Comparison of ENCODE assay signal across 12 mouse cellular contexts in the genomic region with DNA sequence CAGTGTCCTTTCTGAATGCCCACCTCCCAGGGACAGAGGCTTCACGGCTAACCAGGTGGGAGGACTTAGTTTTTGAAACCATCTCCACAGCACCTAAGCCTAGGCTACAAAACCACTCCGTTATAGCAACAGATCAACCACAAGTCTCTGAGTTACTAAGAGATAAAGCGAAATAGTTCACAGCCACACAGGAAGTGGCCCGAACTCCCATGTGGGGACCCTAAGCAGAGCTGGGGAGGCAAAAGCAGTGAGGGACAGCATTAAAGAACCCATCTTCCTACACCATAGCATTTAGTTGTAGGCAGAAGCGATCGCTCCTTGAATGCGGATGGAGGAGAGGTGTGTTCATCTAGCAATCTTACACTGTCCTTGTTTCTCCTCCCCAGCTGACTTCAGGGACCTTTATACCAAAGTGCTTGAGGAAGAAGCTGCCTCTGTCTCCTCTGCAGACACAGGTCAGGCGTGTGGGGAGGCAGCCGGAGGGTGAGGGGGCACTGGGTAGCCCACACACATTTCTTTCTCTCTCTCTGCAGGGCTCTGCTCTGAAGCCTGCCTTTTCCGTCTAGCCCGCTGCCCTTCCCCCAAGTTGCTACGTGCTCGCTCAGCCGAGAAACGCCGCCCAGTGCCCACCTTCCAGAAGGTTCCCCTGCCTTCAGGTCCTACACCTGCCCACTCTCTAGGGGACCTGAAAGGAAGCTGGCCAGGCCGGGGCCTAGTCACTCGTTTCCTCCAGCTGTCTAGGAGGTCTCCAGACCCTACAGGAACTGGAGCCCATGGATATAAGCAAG. TPM values are rescaled to one million over a fixed set of nuclear protein-coding genes. Genes with fewer than 3 reads are reported as not detected.
A peak's percentile ranks its signal among the peaks of the same experiment; 100 is the strongest.
DNase-seq lines count a peak whose midpoint lies in the region; ATAC-seq lines count a peak whose summit lies in the region.
"Had no signal": no experiment of that assay in that cellular context is flagged by ENCODE, and none has a peak within 500 bp of the region (broad histone marks: within the 10 kb centered on the region; RNA-seq: fewer than 3 reads in every experiment).

No protein-coding gene starts in this region.

- no peak overlapping the region for H3K4me2 ChIP-seq in midbrain, embryonic 11.5 days
- no peak overlapping the region for H3K4me2 ChIP-seq in intestine, embryonic 16.5 days (ENCODE audit: low read depth, low read length)
- H3K4me2 ChIP-seq: forebrain, embryonic 15.5 days; midbrain, embryonic 12.5 days; neural tube, embryonic 15.5 days had no signal

- intact Hi-C loops in heart, postnatal 36 days (cut with DNase I) = no loop called here

- peaks cover 23% of the 10 kb centered on the region; the same call in 1 of the 2 replicates for H3K27me3 ChIP-seq in heart, embryonic 10.5 days (ENCODE audit: insufficient read depth, poor library complexity, severe bottlenecking)
- H3K27me3 ChIP-seq in midbrain, embryonic 10.5 days (ENCODE audit: low read depth, poor library complexity, severe bottlenecking) = peaks cover 24% of the 10 kb centered on the region
- H3K27me3 ChIP-seq in midbrain, embryonic 11.5 days (ENCODE audit: control insufficient read depth, insufficient read depth, low read length) = no peaks in the 10 kb centered on the region
- H3K27me3 ChIP-seq in intestine, embryonic 16.5 days (replicated peaks; ENCODE audit: control insufficient read depth, insufficient read depth, low read length) = no peaks in the 10 kb centered on the region
- H3K27me3 ChIP-seq: forebrain, embryonic 15.5 days; neural tube, embryonic 15.5 days had no signal

- H3K36me3 ChIP-seq in heart, embryonic 10.5 days = peaks cover 9% of the 10 kb centered on the region
- H3K36me3 ChIP-seq in midbrain, embryonic 10.5 days = peaks cover 24% of the 10 kb centered on the region
- no peaks in the 10 kb centered on the region for H3K36me3 ChIP-seq in midbrain, embryonic 11.5 days (ENCODE audit: control insufficient read depth, insufficient read depth, low read length)
- H3K36me3 ChIP-seq in intestine, embryonic 16.5 days (ENCODE audit: control insufficient read depth, insufficient read depth, low read length) = 0 out of 2 replicates have a peak, but pooled peaks cover 3% of the 10 kb centered on the region

- ATAC-seq in midbrain, embryonic 11.5 days (ENCODE audit: low FRiP score) = no peak
- ATAC-seq in activated CD4-positive, CD25-positive, alpha-beta regulatory T cell, adult 4 months = peak; percentile 48
- ATAC-seq in intestine, embryonic 16.5 days = no peak
- ATAC-seq: forebrain, embryonic 15.5 days had no signal

- WGBS in heart, embryonic 10.5 days = 70% methylated on average over 18 of the region's 18 CpGs
- 62% methylated on average over 18 of the region's 18 CpGs for WGBS in midbrain, embryonic 10.5 days
- 56% methylated on average over 18 of the region's 18 CpGs for WGBS in midbrain, embryonic 11.5 days
- 76% methylated on average over 18 of the region's 18 CpGs for WGBS in intestine, embryonic 16.5 days

- H3K9me3 ChIP-seq in heart, embryonic 10.5 days = no peaks in the 10 kb centered on the region
- H3K9me3 ChIP-seq in midbrain, embryonic 10.5 days (replicated peaks) = no peaks in the 10 kb centered on the region
- no peaks in the 10 kb centered on the region for H3K9me3 ChIP-seq in midbrain, embryonic 11.5 days (ENCODE audit: control insufficient read depth, low read length)
- no peaks in the 10 kb centered on the region for H3K9me3 ChIP-seq in intestine, embryonic 16.5 days (ENCODE audit: control insufficient read depth, low read length)
- H3K9me3 ChIP-seq: forebrain, embryonic 15.5 days; midbrain, embryonic 12.5 days; neural tube, embryonic 15.5 days had no signal

- H3K4me1 ChIP-seq in heart, embryonic 10.5 days = peaks cover 52% of the 10 kb centered on the region
- H3K4me1 ChIP-seq in midbrain, embryonic 10.5 days = peaks cover 53% of the 10 kb centered on the region
- peaks cover 20% of the 10 kb centered on the region for H3K4me1 ChIP-seq in midbrain, embryonic 11.5 days (ENCODE audit: control insufficient read depth, insufficient read depth, low read length)
- H3K4me1 ChIP-seq in intestine, embryonic 16.5 days (ENCODE audit: control insufficient read depth, insufficient read depth, low read length) = peaks cover 22% of the 10 kb centered on the region

- 0 out of 2 replicates have a peak overlapping the region, but pooled peaks have one; percentile 2 for H3K27ac ChIP-seq in heart, embryonic 10.5 days
- H3K27ac ChIP-seq in midbrain, embryonic 10.5 days (replicated peaks) = 0 out of 2 replicates have a peak overlapping the region, but pooled peaks have one; percentile 7
- H3K27ac ChIP-seq in midbrain, embryonic 11.5 days (ENCODE audit: low read depth, low read length) = no peak overlapping the region
- H3K27ac ChIP-seq in intestine, embryonic 16.5 days (ENCODE audit: low read length) = no peak overlapping the region
- H3K27ac ChIP-seq: forebrain, embryonic 15.5 days; heart, adult 2 months; midbrain, embryonic 12.5 days; neural tube, embryonic 15.5 days had no signal

- no peak overlapping the region for H3K4me3 ChIP-seq in heart, embryonic 10.5 days
- H3K4me3 ChIP-seq in midbrain, embryonic 10.5 days = no peak overlapping the region
- no peak overlapping the region for H3K4me3 ChIP-seq in midbrain, embryonic 11.5 days (ENCODE audit: low read depth, low read length)
- no peak overlapping the region for H3K4me3 ChIP-seq in intestine, embryonic 16.5 days (ENCODE audit: low read length)
- H3K4me3 ChIP-seq: forebrain, embryonic 15.5 days; heart, adult 2 months; midbrain, embryonic 12.5 days; neural tube, embryonic 15.5 days had no signal

- DNase-seq in heart, embryonic 10.5 days (ENCODE audit: low spot score) = no peak
- DNase-seq in heart, postnatal 36 days = no peak
- DNase-seq in midbrain, embryonic 10.5 days (ENCODE audit: low spot score) = no peak
- DNase-seq in midbrain, embryonic 11.5 days (ENCODE audit: low spot score, missing footprints) = no peak
- peak; percentile 52 for DNase-seq in thymus, postnatal 0 days (ENCODE audit: low spot score)
- no peak for DNase-seq in adrenal gland, postnatal 10 days

- no peak overlapping the region for H3K9ac ChIP-seq in midbrain, embryonic 11.5 days (ENCODE audit: low read length)
- no peak overlapping the region for H3K9ac ChIP-seq in intestine, embryonic 16.5 days (ENCODE audit: low read depth, low read length)
- H3K9ac ChIP-seq: forebrain, embryonic 15.5 days; midbrain, embryonic 12.5 days; neural tube, embryonic 15.5 days had no signal

RNA-seq across cellular contexts. Expression of gene Fam189b, which starts 4.9 kb away (rescaled TPM):
- polyA plus RNA-seq in heart, embryonic 10.5 days (2016; fragmentation: Nextera tagmentation; extraction: Ambion mirVana) = 16.4 and 21.0 TPM in 2 replicates
- 1 to 10 TPM; 4.6 to 5.5 TPM for total RNA-seq in heart, postnatal 36 days (2021)
- 31.0 and 35.0 TPM in 2 replicates for polyA plus RNA-seq in midbrain, embryonic 10.5 days (2016; fragmentation: Nextera tagmentation; extraction: Ambion mirVana)
- 16.5 and 20.2 TPM in 2 replicates for polyA plus RNA-seq in midbrain, embryonic 11.5 days (2014; fragmentation: Nextera tagmentation; extraction: Ambion mirVana)
- polyA plus RNA-seq in activated CD4-positive, CD25-positive, alpha-beta regulatory T cell, adult 4 months (2017; shearing (Covaris generic)) = 100 to 1,000 TPM; 158 to 168 TPM
- 71.2 and 80.1 TPM in 2 replicates for polyA plus RNA-seq in thymus, postnatal 0 days (2015; fragmentation: Nextera tagmentation; extraction: Ambion mirVana)
- 16.7 and 20.8 TPM in 2 replicates for polyA plus RNA-seq in intestine, embryonic 16.5 days (2015; fragmentation: Nextera tagmentation; extraction: Ambion mirVana)
- 10 to 100 TPM; 16.2 to 24.8 TPM for total RNA-seq in adrenal gland, postnatal 10 days (2021)

RNA-seq across cellular contexts. Expression of gene Scamp3, which starts 10.6 kb away (rescaled TPM):
- polyA plus RNA-seq in heart, embryonic 10.5 days (2016; fragmentation: Nextera tagmentation; extraction: Ambion mirVana) = 104 and 115 TPM in 2 replicates
- 10 to 100 TPM; 49.8 to 49.9 TPM for total RNA-seq in heart, postnatal 36 days (2021)
- 99.2 and 104 TPM in 2 replicates for polyA plus RNA-seq in midbrain, embryonic 10.5 days (2016; fragmentation: Nextera tagmentation; extraction: Ambion mirVana)
- 74.4 and 77.2 TPM in 2 replicates for polyA plus RNA-seq in midbrain, embryonic 11.5 days (2014; fragmentation: Nextera tagmentation; extraction: Ambion mirVana)
- 100 to 1,000 TPM; 160 to 182 TPM for polyA plus RNA-seq in activated CD4-positive, CD25-positive, alpha-beta regulatory T cell, adult 4 months (2017; shearing (Covaris generic))
- 130 and 131 TPM in 2 replicates for polyA plus RNA-seq in thymus, postnatal 0 days (2015; fragmentation: Nextera tagmentation; extraction: Ambion mirVana)
- polyA plus RNA-seq in intestine, embryonic 16.5 days (2015; fragmentation: Nextera tagmentation; extraction: Ambion mirVana) = 141 and 142 TPM in 2 replicates
- total RNA-seq in adrenal gland, postnatal 10 days (2021) = 10 to 100 TPM; 67.9 to 72.7 TPM

RNA-seq across cellular contexts. Expression of gene Gba, which starts 14.8 kb away (rescaled TPM):
- 44.2 and 44.6 TPM in 2 replicates for polyA plus RNA-seq in heart, embryonic 10.5 days (2016; fragmentation: Nextera tagmentation; extraction: Ambion mirVana)
- 10 to 100 TPM; 21.3 to 21.8 TPM for total RNA-seq in heart, postnatal 36 days (2021)
- 37.1 and 41.5 TPM in 2 replicates for polyA plus RNA-seq in midbrain, embryonic 10.5 days (2016; fragmentation: Nextera tagmentation; extraction: Ambion mirVana)
- 41.4 and 45.9 TPM in 2 replicates for polyA plus RNA-seq in midbrain, embryonic 11.5 days (2014; fragmentation: Nextera tagmentation; extraction: Ambion mirVana)
- 10 to 100 TPM; 72.1 to 75.6 TPM for polyA plus RNA-seq in activated CD4-positive, CD25-positive, alpha-beta regulatory T cell, adult 4 months (2017; shearing (Covaris generic))
- 51.3 and 51.8 TPM in 2 replicates for polyA plus RNA-seq in thymus, postnatal 0 days (2015; fragmentation: Nextera tagmentation; extraction: Ambion mirVana)
- polyA plus RNA-seq in intestine, embryonic 16.5 days (2015; fragmentation: Nextera tagmentation; extraction: Ambion mirVana) = 73.1 and 87.5 TPM in 2 replicates
- total RNA-seq in adrenal gland, postnatal 10 days (2021) = 10 to 100 TPM; 47.8 to 48.1 TPM

RNA-seq across cellular contexts. Expression of gene Clk2, which starts 23.3 kb away (rescaled TPM):
- 18.4 and 32.2 TPM in 2 replicates for polyA plus RNA-seq in heart, embryonic 10.5 days (2016; fragmentation: Nextera tagmentation; extraction: Ambion mirVana)
- total RNA-seq in heart, postnatal 36 days (2021) = 10 to 100 TPM; 15.8 to 19.9 TPM
- 33.8 and 34.0 TPM in 2 replicates for polyA plus RNA-seq in midbrain, embryonic 10.5 days (2016; fragmentation: Nextera tagmentation; extraction: Ambion mirVana)
- polyA plus RNA-seq in midbrain, embryonic 11.5 days (2014; fragmentation: Nextera tagmentation; extraction: Ambion mirVana) = 24.1 and 29.5 TPM in 2 replicates
- polyA plus RNA-seq in activated CD4-positive, CD25-positive, alpha-beta regulatory T cell, adult 4 months (2017; shearing (Covaris generic)) = 10 to 100 TPM; 12.4 to 18.5 TPM
- polyA plus RNA-seq in thymus, postnatal 0 days (2015; fragmentation: Nextera tagmentation; extraction: Ambion mirVana) = 18.1 and 22.3 TPM in 2 replicates
- 17.3 and 18.0 TPM in 2 replicates for polyA plus RNA-seq in intestine, embryonic 16.5 days (2015; fragmentation: Nextera tagmentation; extraction: Ambion mirVana)
- 10 to 100 TPM; 42.0 to 65.6 TPM for total RNA-seq in adrenal gland, postnatal 10 days (2021)

RNA-seq across cellular contexts. Expression of gene Thbs3, which starts 27.1 kb away (rescaled TPM):
- polyA plus RNA-seq in heart, embryonic 10.5 days (2016; fragmentation: Nextera tagmentation; extraction: Ambion mirVana) = 18.1 and 20.0 TPM in 2 replicates
- 1 to 10 TPM; 6.8 to 9.4 TPM for total RNA-seq in heart, postnatal 36 days (2021)
- 82.2 and 108 TPM in 2 replicates for polyA plus RNA-seq in midbrain, embryonic 10.5 days (2016; fragmentation: Nextera tagmentation; extraction: Ambion mirVana)
- 50.7 and 55.8 TPM in 2 replicates for polyA plus RNA-seq in midbrain, embryonic 11.5 days (2014; fragmentation: Nextera tagmentation; extraction: Ambion mirVana)
- polyA plus RNA-seq in activated CD4-positive, CD25-positive, alpha-beta regulatory T cell, adult 4 months (2017; shearing (Covaris generic)) = 1 to 10 TPM in 1 of 2 experiments, under 1 TPM in 1; 0.22 to 2.4 TPM
- polyA plus RNA-seq in thymus, postnatal 0 days (2015; fragmentation: Nextera tagmentation; extraction: Ambion mirVana) = 4.9 and 6.2 TPM in 2 replicates
- 18.9 and 20.3 TPM in 2 replicates for polyA plus RNA-seq in intestine, embryonic 16.5 days (2015; fragmentation: Nextera tagmentation; extraction: Ambion mirVana)
- 10 to 100 TPM; 21.8 to 22.6 TPM for total RNA-seq in adrenal gland, postnatal 10 days (2021)

Comparison
In these comparisons a context has a peak if more than half of its experiments do, and no peak if none do; other contexts are left out.
1. H3K27ac ChIP-seq: peak in heart, embryonic 10.5 days (single experiment) and midbrain, embryonic 10.5 days (single experiment); none in midbrain, embryonic 11.5 days (single experiment) and intestine, embryonic 16.5 days (single experiment).